Mouse (Mus musculus) CH12.LX (cell line): ENCODE data around the gene Cep78. TPM values are rescaled to one million over a fixed set of nuclear protein-coding genes. Genes with fewer than 3 reads are reported as not detected.

Source experiments
- DNase-seq: peaks from one replicate; pipeline ENCODE4 v3.0.0-alpha.2; 2013; ENCODE audit errors: extremely low read depth
- H3K27ac ChIP-seq: 2 replicates; pipeline ENCODE4 v1.5.1; 2012; ENCODE audit warnings: low read depth, mild to moderate bottlenecking, control low read depth, moderate library complexity; ENCODE audit not compliant: insufficient read depth
- H3K27me3 ChIP-seq: replicated peaks from 2 replicates; pipeline ENCODE3; 2012; ENCODE audit warnings: inconsistent platforms
- H3K36me3 ChIP-seq, 2 experiments: replicated peaks in 1 of 2; 2 replicates each; pipeline versions ENCODE3 to v1.6.1; 2012; ENCODE audit warnings: inconsistent platforms in 1 of 2, low read length in 1 of 2, mild to moderate bottlenecking in 1 of 2, mixed read lengths in 1 of 2, moderate library complexity in 1 of 2; ENCODE audit not compliant: control insufficient read depth in 1 of 2, insufficient read depth in 1 of 2
- H3K4me1 ChIP-seq, 2 experiments: 2 replicates each; pipeline ENCODE4 v1.6.1; 2012; ENCODE audit warnings: inconsistent platforms in 1 of 2, moderate library complexity in 1 of 2; ENCODE audit not compliant: insufficient read depth in 2 of 2, control insufficient read depth in 1 of 2
- H3K4me2 ChIP-seq: 2 replicates; pipeline ENCODE4 v1.6.1; 2012; ENCODE audit warnings: low read depth, mild to moderate bottlenecking, control low read depth; ENCODE audit not compliant: poor library complexity, insufficient read depth, severe bottlenecking
- H3K4me3 ChIP-seq, 3 experiments: fragments of 150-350 bp in 1 of 3; sonication (generic) in 1 of 3; replicated peaks in 1 of 3; 2 replicates each; pipeline versions ENCODE3 to v1.5.1; 2011 to 2012; ENCODE audit warnings: low read depth in 2 of 3, low read length in 2 of 3, mild to moderate bottlenecking in 2 of 3, moderate library complexity in 2 of 3, control low read depth in 1 of 3, improper control_type of control experiment in 1 of 3, inconsistent platforms in 1 of 3, mixed read lengths in 1 of 3; ENCODE audit not compliant: poor library complexity in 1 of 3
- H3K79me2 ChIP-seq: replicated peaks from 2 replicates; pipeline ENCODE4 v1.6.1; 2012; ENCODE audit warnings: mild to moderate bottlenecking, moderate library complexity; ENCODE audit not compliant: control insufficient read depth, poor library complexity, insufficient read depth, severe bottlenecking; ENCODE audit errors: extremely low read depth
- H3K9ac ChIP-seq: 2 replicates; pipeline ENCODE4 v1.6.1; 2012; ENCODE audit warnings: low read depth, mild to moderate bottlenecking, control low read depth, moderate library complexity; ENCODE audit not compliant: insufficient read depth
- H3K9me3 ChIP-seq: replicated peaks from 2 replicates; pipeline ENCODE3; 2012; ENCODE audit warnings: low read length, inconsistent platforms, mixed read lengths
- CHD1 ChIP-seq: IDR thresholded peaks from 2 replicates; pipeline ENCODE4 v1.6.1; 2012; ENCODE audit warnings: low read depth, low read length, improper control_type of control experiment, inconsistent platforms
- CHD2 ChIP-seq: IDR thresholded peaks from 2 replicates; pipeline ENCODE4 v1.6.1; 2011; ENCODE audit warnings: low read length, improper control_type of control experiment
- CTCF ChIP-seq, 2 experiments: IDR thresholded peaks in 1 of 2; conservative IDR thresholded peaks in 1 of 2; 2 replicates each; pipeline ENCODE4 v1.5.1; 2011 to 2012; ENCODE audit warnings: low read depth in 2 of 2, low read length in 2 of 2, improper control_type of control experiment in 1 of 2, inconsistent platforms in 1 of 2, mild to moderate bottlenecking in 1 of 2, moderate library complexity in 1 of 2
- EP300 ChIP-seq: IDR thresholded peaks from 2 replicates; pipeline ENCODE4 v1.6.1; 2011; ENCODE audit warnings: low read length, improper control_type of control experiment
- ETS1 ChIP-seq: conservative IDR thresholded peaks from 2 replicates; pipeline ENCODE4 v1.6.1; 2012; ENCODE audit warnings: low read depth, mild to moderate bottlenecking, inconsistent platforms, low read length, improper control_type of control experiment, moderate library complexity
- GABPA ChIP-seq: IDR thresholded peaks from 2 replicates; pipeline ENCODE4 v1.6.1; 2012; ENCODE audit warnings: low read depth, low read length, improper control_type of control experiment, inconsistent platforms; ENCODE audit not compliant: insufficient replicate concordance
- HCFC1 ChIP-seq: IDR thresholded peaks from 2 replicates; pipeline ENCODE4 v1.6.1; 2012; ENCODE audit warnings: low read depth, mild to moderate bottlenecking, inconsistent platforms, low read length, improper control_type of control experiment
- IRF4 ChIP-seq: IDR thresholded peaks from 2 replicates; pipeline ENCODE4 v1.6.1; 2014; ENCODE audit warnings: low read depth, mild to moderate bottlenecking, inconsistent platforms, low read length, improper control_type of control experiment
- JUND ChIP-seq: conservative IDR thresholded peaks from 2 replicates; pipeline ENCODE4 v1.6.1; 2011; ENCODE audit warnings: low read depth, low read length, improper control_type of control experiment
- MAFK ChIP-seq: IDR thresholded peaks from 2 replicates; pipeline ENCODE4 v1.6.1; 2011; ENCODE audit warnings: low read length, improper control_type of control experiment; ENCODE audit not compliant: insufficient replicate concordance
- MAZ ChIP-seq: IDR thresholded peaks from 2 replicates; pipeline ENCODE4 v1.6.1; 2012; ENCODE audit warnings: low read depth, mild to moderate bottlenecking, inconsistent platforms, low read length, improper control_type of control experiment, moderate library complexity
- MXI1 ChIP-seq: IDR thresholded peaks from 2 replicates; pipeline ENCODE4 v1.6.1; 2011; ENCODE audit warnings: mild to moderate bottlenecking, low read depth, low read length, improper control_type of control experiment
- MYC ChIP-seq: IDR thresholded peaks from 2 replicates; pipeline ENCODE4 v1.6.1; 2011; ENCODE audit warnings: low read depth, mild to moderate bottlenecking, improper control_type of control experiment, low read length
- NELFE ChIP-seq: IDR thresholded peaks from 2 replicates; pipeline ENCODE4 v1.6.1; 2011; ENCODE audit warnings: low read depth, low read length, improper control_type of control experiment
- NRF1 ChIP-seq: IDR thresholded peaks from 2 replicates; pipeline ENCODE4 v1.6.1; 2014; ENCODE audit warnings: low read depth, mild to moderate bottlenecking, inconsistent platforms, low read length, improper control_type of control experiment, moderate library complexity
- PAX5 ChIP-seq: IDR thresholded peaks from 2 replicates; pipeline ENCODE4 v1.6.1; 2012; ENCODE audit warnings: low read length, inconsistent platforms, mixed read lengths
- POLR2A ChIP-seq: IDR thresholded peaks from 2 replicates; pipeline ENCODE4 v1.6.1; 2011; ENCODE audit warnings: low read depth, mild to moderate bottlenecking, improper control_type of control experiment, low read length
- POLR2AphosphoS2 ChIP-seq: IDR thresholded peaks from 2 replicates; pipeline ENCODE4 v1.6.1; 2011; ENCODE audit warnings: low read depth, low read length, improper control_type of control experiment
- RAD21 ChIP-seq: IDR thresholded peaks from 2 replicates; pipeline ENCODE4 v1.6.1; 2011; ENCODE audit warnings: low read depth, mild to moderate bottlenecking, low read length, improper control_type of control experiment, moderate library complexity
- RCOR1 ChIP-seq: conservative IDR thresholded peaks from 2 replicates; pipeline ENCODE4 v1.6.1; 2012; ENCODE audit warnings: low read depth, mild to moderate bottlenecking, inconsistent platforms, low read length, improper control_type of control experiment
- SMC3 ChIP-seq: IDR thresholded peaks from 2 replicates; pipeline ENCODE4 v1.6.1; 2011; ENCODE audit warnings: low read depth, low read length, improper control_type of control experiment
- TBP ChIP-seq: conservative IDR thresholded peaks from 2 replicates; pipeline ENCODE4 v1.6.1; 2011; ENCODE audit warnings: low read depth, low read length, improper control_type of control experiment
- UBTF ChIP-seq: IDR thresholded peaks from 2 replicates; pipeline ENCODE4 v1.6.1; 2012; ENCODE audit warnings: low read depth, mild to moderate bottlenecking, inconsistent platforms, low read length, improper control_type of control experiment, moderate library complexity
- USF1 ChIP-seq: IDR thresholded peaks from 2 replicates; pipeline ENCODE4 v1.6.1; 2014; ENCODE audit warnings: low read depth, mild to moderate bottlenecking, inconsistent platforms, low read length, improper control_type of control experiment
- USF2 ChIP-seq: conservative IDR thresholded peaks from 2 replicates; pipeline ENCODE4 v1.6.1; 2011; ENCODE audit warnings: low read depth, low read length, improper control_type of control experiment
- ZKSCAN1 ChIP-seq: IDR thresholded peaks from 2 replicates; pipeline ENCODE4 v1.6.1; 2012; ENCODE audit warnings: low read depth, inconsistent platforms, low read length, improper control_type of control experiment, borderline replicate concordance
- ZNF384 ChIP-seq: IDR thresholded peaks from 2 replicates; pipeline ENCODE4 v1.6.1; 2012; ENCODE audit warnings: low read depth, low read length, improper control_type of control experiment, inconsistent platforms
- dilution Hi-C: fragments of 300-500 bp; cut with MboI; formaldehyde crosslinking; loops from 2 replicates; pipeline ENCODE4 v1.14.3; 2020; ENCODE audit warnings: low sequenced_read_pairs; ENCODE audit not compliant: extremely low pct_unique_long_range_greater_than_20kb, extremely low pct_ligation_motif_present
- in situ Hi-C: fragments of 300-500 bp; cut with MboI; formaldehyde crosslinking; loops from 3 replicates; pipeline ENCODE4 v1.14.3; 2019; ENCODE audit warnings: low sequenced_read_pairs, low pct_ligation_motif_present, low pct_unique_long_range_greater_than_20kb, mixed read lengths
- polyA plus RNA-seq: library from polyadenylated mRNA; unstranded; fragments of >175 nt; gene quantifications from 2 replicates; pipeline ENCODE4 v1.2.1, GENCODE M21; 2012; ENCODE audit warnings: low read depth; ENCODE audit not compliant: insufficient read length
- total RNA-seq, 2 experiments: library from RNA; depleted of rRNA; stranded (reverse); fragments of 300-350 nt in 1 of 2; fragments of >200 nt in 1 of 2; gene quantifications; 2 replicates each; pipeline ENCODE4 v1.2.3; 2012 to 2014

The Cep78 gene
- total and polyA plus RNA-seq, 3 experiments = 9.9 to 18.3 (median 11.7) TPM

DNA sequence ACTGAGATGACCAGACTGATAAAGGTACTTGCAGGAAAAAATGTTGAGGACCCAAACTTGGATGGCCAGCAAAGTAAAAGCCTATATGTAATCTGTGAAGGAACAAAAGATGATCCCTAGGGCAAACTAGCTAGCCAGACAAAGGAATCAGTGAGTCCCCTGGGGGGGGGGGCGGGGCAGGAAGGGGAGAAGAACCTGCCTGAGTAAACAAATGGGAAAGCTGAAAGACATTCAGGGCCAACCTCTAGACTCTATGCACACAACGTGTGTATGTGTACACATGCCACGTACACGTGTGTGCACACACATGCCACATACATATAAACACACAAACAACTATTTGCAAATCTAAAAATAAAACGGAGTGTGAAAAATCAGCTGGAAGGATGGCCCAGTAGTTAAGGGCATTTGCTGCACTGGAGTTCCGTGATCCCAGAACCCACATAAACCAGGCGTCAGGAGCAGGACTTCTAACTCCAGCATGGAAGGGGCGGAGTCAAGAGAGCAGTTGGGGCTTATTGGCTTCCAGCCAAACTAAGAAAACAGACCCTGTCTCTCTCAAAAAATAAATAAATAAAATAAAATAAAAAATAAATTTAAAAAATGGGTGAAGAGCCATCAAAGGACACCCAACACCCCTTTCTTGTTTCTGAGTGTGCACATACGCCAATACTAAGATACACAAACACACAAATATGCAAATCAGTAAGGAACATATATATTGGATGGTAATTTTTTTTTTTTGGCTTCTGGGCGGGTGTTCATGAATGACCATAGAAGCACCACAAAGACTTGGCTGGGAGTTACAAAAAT, 1.7 kb downstream of the Cep78 start:
- peaks cover 7 to 38% of the 10 kb centered on the region in 2 experiments for H3K36me3 ChIP-seq
- H3K27me3 ChIP-seq = no peaks in the 10 kb centered on the region
- H3K27ac ChIP-seq = no peak overlapping the region
- in situ Hi-C loops (no loop called here), dilution Hi-C loops (no loop called here)
- TF ChIP-seq MAFK = no peak
- TF ChIP-seq USF1 = no peak
- TF ChIP-seq MYC = no peak
- TF ChIP-seq SMC3 = no peak
- TF ChIP-seq USF2 = no peak
- TF ChIP-seq TBP = no peak
- no peak for TF ChIP-seq PAX5
- no peak for TF ChIP-seq POLR2AphosphoS2
- no peak for TF ChIP-seq JUND
- no peak for TF ChIP-seq RAD21
- no peak for TF ChIP-seq NRF1
- no peak for TF ChIP-seq RCOR1
- no peak for TF ChIP-seq CHD1
- no peak overlapping the region for H3K9ac ChIP-seq
- 0 out of 2 replicates have a peak overlapping the region, but pooled peaks have one; percentile 25 for H3K4me2 ChIP-seq
- no peaks in the 10 kb centered on the region for H3K79me2 ChIP-seq
- no peak for DNase-seq
- H3K4me3 ChIP-seq = no peak overlapping the region
- peaks cover 4 to 29% of the 10 kb centered on the region in 2 experiments for H3K4me1 ChIP-seq
- no peaks in the 10 kb centered on the region for H3K9me3 ChIP-seq

GRCm38 (mm10) chr19:15981861-15982260, 2.9 kb downstream of the Cep78 start:
- dilution Hi-C loops (no loop called here), in situ Hi-C loops (no loop called here)
- no peaks in the 10 kb centered on the region for H3K27me3 ChIP-seq
- DNase-seq = peak; percentile 79
- H3K27ac ChIP-seq = no peak overlapping the region
- no peaks in the 10 kb centered on the region for H3K9me3 ChIP-seq
- H3K4me1 ChIP-seq = peaks cover 4 to 29% of the 10 kb centered on the region in 2 experiments
- TF ChIP-seq MXI1 = no peak
- TF ChIP-seq TBP = no peak
- no peak for TF ChIP-seq MAZ
- no peak for TF ChIP-seq IRF4
- no peak for TF ChIP-seq ZNF384
- no peak for TF ChIP-seq USF1
- no peak for TF ChIP-seq POLR2A
- no peak for TF ChIP-seq NELFE
- TF ChIP-seq RCOR1 = no peak
- peak; percentile 84 for TF ChIP-seq RAD21
- TF ChIP-seq UBTF = no peak
- no peak for TF ChIP-seq JUND
- TF ChIP-seq CHD2 = no peak
- no peak for TF ChIP-seq USF2
- TF ChIP-seq CHD1 = no peak
- no peak for TF ChIP-seq ETS1
- TF ChIP-seq NRF1 = no peak
- no peak for TF ChIP-seq EP300
- peak; percentile 67 to 87 for TF ChIP-seq CTCF (conservative IDR thresholded peaks at IDR 0.05 in 1 of 2, IDR thresholded peaks at IDR 0.05 in 1 of 2; ENCODE audit: low read depth in 2 of 2, low read length in 2 of 2)
- TF ChIP-seq GABPA = no peak
- no peak for TF ChIP-seq ZKSCAN1
- peak; percentile 50 for TF ChIP-seq SMC3
- TF ChIP-seq HCFC1 = no peak
- no peak for TF ChIP-seq POLR2AphosphoS2
- no peak for TF ChIP-seq MAFK
- TF ChIP-seq, all 38 proteins: peak for 3
- no peak overlapping the region for H3K4me2 ChIP-seq
- H3K4me3 ChIP-seq = no peak overlapping the region
- H3K36me3 ChIP-seq = peaks cover 0 to 37% of the 10 kb centered on the region in 2 experiments
- no peak overlapping the region for H3K9ac ChIP-seq
- H3K79me2 ChIP-seq = no peaks in the 10 kb centered on the region
